Mouse (Mus musculus) neural tube, embryonic 15.5 days (tissue): ENCODE results near the gene Basp1. TPM values are rescaled to one million over a fixed set of nuclear protein-coding genes. Genes with fewer than 3 reads are reported as not detected.

Experiments used
- ATAC-seq: fragments of 200-750 bp; cut with Nextera tagmentation; 2 replicates; pipeline ENCODE4 v1.8.0; 2017; ENCODE audit warnings: mild to moderate bottlenecking, moderate TSS enrichment, moderate library complexity; ENCODE audit not compliant: low FRiP score
- H3K27ac ChIP-seq: fragments of 300-500 bp; sonication (generic); replicated peaks from 2 replicates; pipeline ENCODE4 v1.5.1; 2015; ENCODE audit warnings: mild to moderate bottlenecking, inconsistent platforms
- H3K27me3 ChIP-seq: fragments of 300-500 bp; sonication (generic); replicated peaks from 2 replicates; pipeline ENCODE4 v1.6.1; 2015; ENCODE audit warnings: inconsistent platforms
- H3K36me3 ChIP-seq: fragments of 300-500 bp; sonication (generic); 2 replicates; pipeline ENCODE4 v1.6.1; 2015; ENCODE audit warnings: inconsistent platforms
- H3K4me1 ChIP-seq: fragments of 300-500 bp; sonication (generic); 2 replicates; pipeline ENCODE4 v1.6.1; 2015; ENCODE audit warnings: inconsistent platforms
- H3K4me2 ChIP-seq: fragments of 300-500 bp; sonication (generic); 2 replicates; pipeline ENCODE4 v1.6.1; 2015; ENCODE audit warnings: inconsistent platforms, mild to moderate bottlenecking, moderate library complexity
- H3K4me3 ChIP-seq: fragments of 300-500 bp; sonication (generic); replicated peaks from 2 replicates; pipeline ENCODE4 v1.5.1; 2015; ENCODE audit warnings: mild to moderate bottlenecking, inconsistent platforms
- H3K9ac ChIP-seq: fragments of 300-500 bp; sonication (generic); replicated peaks from 2 replicates; pipeline ENCODE4 v1.6.1; 2015; ENCODE audit warnings: mild to moderate bottlenecking, inconsistent platforms
- H3K9me3 ChIP-seq: fragments of 300-500 bp; sonication (generic); replicated peaks from 2 replicates; pipeline ENCODE4 v1.6.1; 2016; ENCODE audit warnings: inconsistent platforms
- WGBS: fragments of 180-500 bp; shearing (Covaris S2); methylation state at CpG from one replicate; pipeline ENCODE4 v1.1.7; 2015; ENCODE audit warnings: mixed read lengths; 5-methylcytosine and 5-hydroxymethylcytosine counted together
- polyA plus RNA-seq: library from polyadenylated mRNA; unstranded; fragments of >200 nt; fragmentation: Nextera tagmentation; extraction: Ambion mirVana; gene quantifications from 2 replicates; pipeline ENCODE4 v1.2.1, GENCODE M21; 2015

Gene Basp1
- polyA plus RNA-seq, 1 experiment from 2014 or later: 360 TPM

DNA sequence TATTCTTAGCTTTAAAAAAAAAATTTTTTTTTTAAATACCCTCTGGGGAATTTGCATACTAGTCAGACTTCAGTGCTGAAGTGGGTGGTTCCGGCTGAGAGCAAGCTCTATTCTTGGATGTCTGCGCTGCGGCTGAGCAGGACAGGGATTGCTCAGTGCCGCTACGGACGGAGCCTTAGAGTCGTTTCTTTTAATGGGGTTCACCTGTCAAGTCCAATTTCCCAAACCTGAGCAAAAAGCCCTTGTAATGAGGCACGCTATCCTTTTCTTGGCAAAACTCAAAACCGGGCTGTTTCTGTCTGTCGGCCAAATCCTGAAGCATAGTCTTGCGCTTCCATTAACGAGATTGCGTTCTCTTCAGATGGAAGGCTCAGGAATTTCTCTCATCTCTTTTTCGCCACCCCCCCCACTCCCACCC, 54.9 kb downstream of the Basp1 start:
- 0 out of 2 replicates have a peak overlapping the region, but pooled peaks have one; percentile 18 for H3K27ac ChIP-seq
- H3K4me3 ChIP-seq: no peak overlapping the region
- H3K9ac ChIP-seq: 0 out of 2 replicates have a peak overlapping the region, but pooled peaks have one; percentile 26
- H3K4me2 ChIP-seq: peak overlapping the region; percentile 45
- H3K27me3 ChIP-seq: no peaks in the 10 kb centered on the region
- peak; percentile 60; the same call in 1 of the 2 replicates for ATAC-seq
- H3K36me3 ChIP-seq: no peaks in the 10 kb centered on the region
- peaks cover 28% of the 10 kb centered on the region for H3K4me1 ChIP-seq
- H3K9me3 ChIP-seq: no peaks in the 10 kb centered on the region
- 43% methylated on average over 14 of the region's 14 CpGs for WGBS

DNA sequence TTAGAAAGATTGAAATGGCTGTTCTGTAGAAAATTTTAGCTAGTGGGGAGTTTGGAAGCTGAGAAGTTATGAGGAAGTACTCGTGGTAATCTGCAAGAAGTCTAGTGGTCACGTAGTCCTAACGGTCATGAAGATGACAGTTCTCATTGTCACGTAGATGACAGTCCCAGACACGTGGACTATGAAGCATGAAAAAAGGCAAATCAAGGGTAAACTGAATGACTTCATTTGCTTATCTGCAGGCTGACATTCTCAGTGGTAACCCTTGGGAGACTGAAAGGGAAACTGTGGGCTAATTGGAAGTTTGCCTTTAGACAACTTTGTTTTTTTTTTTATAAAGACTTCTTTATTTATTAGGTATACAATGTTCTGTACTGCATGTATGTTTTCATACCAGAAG, 58.2 kb downstream of the Basp1 start:
- Histone ChIP-seq H3K36me3 (no peaks in the 10 kb centered on the region), H3K27ac (no peak overlapping the region), H3K27me3 (no peaks in the 10 kb centered on the region), H3K9me3 (no peaks in the 10 kb centered on the region), H3K4me3 (no peak overlapping the region), H3K4me2 (no peak overlapping the region), H3K9ac (no peak overlapping the region), H3K4me1 (peaks cover 12% of the 10 kb centered on the region)
- WGBS: 90% methylated on average over 5 of the region's 5 CpGs
- no peak for ATAC-seq

DNA sequence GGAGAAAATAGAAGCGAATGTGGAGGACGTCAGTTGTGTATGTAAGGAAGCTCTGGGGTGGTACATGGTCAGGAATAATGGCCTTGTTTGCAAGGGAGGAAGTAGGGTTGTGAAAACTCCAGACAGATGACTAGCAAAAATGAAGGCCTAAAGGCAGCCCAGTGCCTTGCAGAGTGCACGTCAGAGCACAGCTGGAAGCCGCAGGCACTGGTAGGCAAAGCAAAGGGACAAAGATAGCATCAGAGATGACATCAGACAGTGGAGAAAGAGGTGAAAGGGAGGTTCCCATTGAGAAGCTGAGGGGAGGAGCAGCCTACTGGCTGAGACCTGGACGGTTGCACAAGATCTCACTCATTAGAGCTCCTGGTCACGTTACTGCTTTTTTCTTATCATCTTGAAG, 58.8 kb downstream of the Basp1 start:
- Histone ChIP-seq H3K4me1 (peaks cover 7% of the 10 kb centered on the region), H3K27me3 (no peaks in the 10 kb centered on the region), H3K27ac (no peak overlapping the region), H3K9ac (no peak overlapping the region), H3K4me3 (no peak overlapping the region), H3K9me3 (no peaks in the 10 kb centered on the region), H3K36me3 (no peaks in the 10 kb centered on the region), H3K4me2 (no peak overlapping the region)
- no peak for ATAC-seq
- 79% methylated on average over 6 of the region's 6 CpGs for WGBS

DNA sequence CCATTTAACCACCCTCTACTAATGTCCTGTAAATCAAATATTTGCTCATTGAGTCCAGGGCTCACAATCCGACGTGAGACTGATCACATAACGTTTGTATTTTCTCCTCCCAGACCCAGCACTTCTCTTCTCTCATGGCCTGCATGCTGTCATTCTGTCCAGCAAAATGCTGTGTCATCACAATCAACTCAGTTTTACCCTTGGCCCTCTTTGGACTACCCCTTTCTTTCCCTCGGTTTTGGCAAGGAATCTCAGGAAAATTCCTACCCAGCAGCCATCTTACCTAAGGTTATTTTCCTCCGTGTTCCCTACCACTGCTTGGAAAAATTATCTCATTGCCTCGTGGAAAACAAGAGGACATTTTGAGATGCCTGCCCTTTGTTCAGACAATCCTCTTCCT, 60.1 kb downstream of the Basp1 start:
- no peaks in the 10 kb centered on the region for H3K36me3 ChIP-seq
- no peak for ATAC-seq
- no peak overlapping the region for H3K4me3 ChIP-seq
- no peaks in the 10 kb centered on the region for H3K9me3 ChIP-seq
- 85% methylated on average over 6 of the region's 6 CpGs for WGBS
- no peaks in the 10 kb centered on the region for H3K27me3 ChIP-seq
- no peak overlapping the region for H3K9ac ChIP-seq
- H3K4me2 ChIP-seq: no peak overlapping the region
- no peaks in the 10 kb centered on the region; the same call in 1 of the 2 replicates for H3K4me1 ChIP-seq
- no peak overlapping the region for H3K27ac ChIP-seq

DNA sequence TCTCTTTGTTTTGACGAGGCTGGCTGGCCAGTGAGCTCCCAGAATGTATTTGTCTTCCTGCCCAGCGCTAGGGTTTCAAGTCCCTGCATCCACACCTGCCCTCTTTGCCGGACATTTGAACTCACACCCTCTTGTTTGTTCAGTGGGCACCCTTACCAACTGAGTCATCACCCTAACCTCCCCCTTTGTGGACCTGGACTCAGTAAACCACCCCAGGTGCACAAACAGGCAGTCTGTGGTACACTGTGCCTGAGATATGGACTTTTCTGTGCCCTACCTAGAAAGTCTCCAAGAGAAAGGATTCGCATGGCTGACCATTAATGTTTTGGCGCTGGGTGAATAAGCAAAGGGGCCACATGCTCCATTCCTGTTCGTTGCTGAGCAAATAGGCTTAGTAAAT, 70.3 kb downstream of the Basp1 start:
- Histone ChIP-seq H3K9ac (no peak overlapping the region), H3K36me3 (no peaks in the 10 kb centered on the region), H3K27ac (no peak overlapping the region), H3K9me3 (no peaks in the 10 kb centered on the region), H3K4me2 (no peak overlapping the region), H3K4me3 (no peak overlapping the region), H3K4me1 (no peaks in the 10 kb centered on the region), H3K27me3 (no peaks in the 10 kb centered on the region)
- 62% methylated on average over 6 of the region's 6 CpGs for whole genome bisulfite sequencing
- no peak for ATAC-seq

DNA sequence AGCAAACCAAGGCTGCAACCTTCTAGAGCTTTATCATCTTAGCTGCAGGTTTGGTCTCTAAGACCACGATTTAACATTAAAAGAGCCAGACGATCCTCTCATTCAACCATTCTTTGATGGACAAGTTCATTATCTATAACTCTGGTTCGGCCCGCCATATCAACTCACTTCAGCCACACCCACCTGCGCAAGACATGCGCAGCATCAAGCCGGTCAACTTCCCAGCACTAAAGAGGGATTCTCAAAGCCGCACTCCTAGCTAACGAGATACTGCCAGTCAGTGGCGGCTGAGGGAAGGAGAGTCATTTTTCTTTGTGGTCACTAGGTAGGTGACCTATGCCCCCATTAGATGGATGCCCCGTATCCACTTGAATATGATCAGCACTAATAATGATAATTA, 78.3 kb downstream of the Basp1 start:
- WGBS: 92% methylated on average over 11 of the region's 11 CpGs
- no peak for ATAC-seq
- Histone ChIP-seq H3K4me2 (no peak overlapping the region), H3K4me1 (no peaks in the 10 kb centered on the region), H3K36me3 (no peaks in the 10 kb centered on the region), H3K4me3 (no peak overlapping the region), H3K9ac (no peak overlapping the region), H3K27me3 (no peaks in the 10 kb centered on the region), H3K27ac (no peak overlapping the region), H3K9me3 (no peaks in the 10 kb centered on the region)

DNA sequence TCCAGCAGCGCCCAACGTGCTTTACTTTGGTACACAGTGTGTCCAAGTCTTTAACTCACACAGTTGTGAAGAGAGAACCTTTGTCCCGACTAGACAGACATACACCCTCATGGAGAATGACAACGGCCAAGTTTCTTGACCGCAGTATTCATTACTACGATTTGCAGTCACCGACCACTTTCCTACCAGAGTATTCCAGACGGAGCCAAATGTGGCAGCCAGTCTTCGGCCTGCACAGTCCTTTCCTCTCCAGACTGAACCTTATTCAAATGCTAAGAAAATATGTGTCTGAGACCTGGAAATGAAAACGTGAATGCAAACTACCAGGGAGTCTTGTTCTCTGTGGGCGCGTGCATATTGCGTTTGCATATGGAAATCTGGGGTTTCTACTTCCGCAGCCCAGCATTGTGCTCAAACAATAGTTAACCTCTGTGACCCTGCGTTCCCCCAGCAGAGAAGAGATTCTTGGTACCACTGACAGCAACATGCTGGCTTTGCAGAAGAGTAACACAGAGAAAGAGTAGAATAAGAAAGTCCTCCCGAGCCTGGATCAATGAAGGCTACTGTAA, 81.6 kb downstream of the Basp1 start:
- WGBS: 42% methylated on average over 16 of the region's 16 CpGs
- Histone ChIP-seq H3K27me3 (no peaks in the 10 kb centered on the region), H3K27ac (no peak overlapping the region), H3K4me2 (no peak overlapping the region), H3K9ac (no peak overlapping the region), H3K9me3 (no peaks in the 10 kb centered on the region), H3K4me3 (no peak overlapping the region), H3K36me3 (no peaks in the 10 kb centered on the region), H3K4me1 (no peaks in the 10 kb centered on the region)
- no peak for ATAC-seq

DNA sequence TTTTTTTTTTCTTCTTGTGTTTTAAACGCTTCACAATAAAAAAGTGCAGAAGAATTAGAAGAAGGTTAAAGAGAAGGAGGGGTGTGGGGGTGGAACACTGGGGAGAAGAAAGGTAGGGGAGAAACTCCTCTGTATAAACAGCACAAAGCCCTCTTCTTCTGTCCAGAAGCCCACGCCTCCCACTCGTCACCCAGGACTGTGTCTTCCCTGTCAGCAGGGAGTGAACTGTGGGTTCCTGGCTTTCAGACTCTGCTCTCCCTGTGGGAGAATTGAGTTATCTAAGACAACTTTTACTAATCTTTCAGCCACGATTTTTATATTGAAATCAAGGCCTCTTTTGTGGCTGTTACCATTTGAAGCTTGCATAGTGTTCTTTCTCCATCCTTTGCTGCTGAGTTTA, 82.6 kb downstream of the Basp1 start:
- ATAC-seq: no peak
- Histone ChIP-seq H3K4me3 (no peak overlapping the region), H3K4me2 (no peak overlapping the region), H3K4me1 (no peaks in the 10 kb centered on the region), H3K9me3 (no peaks in the 10 kb centered on the region), H3K9ac (no peak overlapping the region), H3K36me3 (no peaks in the 10 kb centered on the region), H3K27me3 (no peaks in the 10 kb centered on the region), H3K27ac (no peak overlapping the region)
- 62% methylated on average over 4 of the region's 4 CpGs for WGBS

DNA sequence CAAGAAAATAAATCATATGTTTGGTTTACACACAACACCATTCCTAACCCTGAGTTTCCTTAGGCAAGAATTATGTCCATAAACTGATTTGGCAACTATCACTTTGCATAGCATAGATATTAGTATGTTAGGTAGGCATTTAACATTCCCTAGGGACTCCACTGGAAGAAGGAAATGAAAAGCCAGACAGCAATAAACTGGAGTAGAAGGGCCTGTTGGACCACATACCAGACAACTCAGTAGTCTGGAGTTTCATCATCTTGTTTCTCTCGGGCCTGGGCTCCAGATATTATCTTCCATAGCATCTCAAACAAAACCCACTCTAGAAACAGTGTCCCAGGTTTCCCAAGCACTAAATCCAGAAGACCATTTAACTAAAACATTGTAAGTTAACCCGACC, 91.0 kb downstream of the Basp1 start:
- ATAC-seq: no peak
- H3K9me3 ChIP-seq: no peaks in the 10 kb centered on the region
- H3K4me2 ChIP-seq: no peak overlapping the region
- H3K27ac ChIP-seq: no peak overlapping the region
- no peak overlapping the region for H3K4me3 ChIP-seq
- H3K27me3 ChIP-seq: no peaks in the 10 kb centered on the region
- H3K4me1 ChIP-seq: no peaks in the 10 kb centered on the region
- H3K36me3 ChIP-seq: no peaks in the 10 kb centered on the region
- H3K9ac ChIP-seq: no peak overlapping the region
- WGBS: 80% methylated on average over 2 of the region's 2 CpGs

DNA sequence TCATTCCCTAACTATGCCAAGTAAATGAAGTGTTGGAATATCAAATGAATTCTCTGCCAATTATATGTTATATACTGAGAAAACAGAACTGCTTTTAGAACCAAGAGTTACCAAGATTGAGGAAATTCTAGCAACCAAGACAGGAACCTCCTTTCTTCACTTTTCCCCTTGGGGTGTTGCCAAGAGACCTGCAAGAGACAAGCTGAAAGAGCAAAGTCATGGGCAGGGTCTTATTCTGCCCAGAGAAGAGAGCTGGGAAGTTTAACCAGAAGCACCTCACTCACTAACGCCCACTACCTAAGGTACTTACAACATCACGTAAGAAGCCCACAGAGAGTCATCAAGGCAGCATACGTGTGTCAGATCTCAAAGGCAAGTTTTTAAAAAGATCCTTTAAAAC, 91.5 kb downstream of the Basp1 start:
- no peaks in the 10 kb centered on the region for H3K9me3 ChIP-seq
- no peaks in the 10 kb centered on the region for H3K4me1 ChIP-seq
- no peak overlapping the region for H3K27ac ChIP-seq
- H3K4me3 ChIP-seq: no peak overlapping the region
- H3K9ac ChIP-seq: no peak overlapping the region
- no peaks in the 10 kb centered on the region for H3K36me3 ChIP-seq
- H3K4me2 ChIP-seq: no peak overlapping the region
- 91% methylated on average over 3 of the region's 3 CpGs for WGBS
- ATAC-seq: no peak
- H3K27me3 ChIP-seq: no peaks in the 10 kb centered on the region

DNA sequence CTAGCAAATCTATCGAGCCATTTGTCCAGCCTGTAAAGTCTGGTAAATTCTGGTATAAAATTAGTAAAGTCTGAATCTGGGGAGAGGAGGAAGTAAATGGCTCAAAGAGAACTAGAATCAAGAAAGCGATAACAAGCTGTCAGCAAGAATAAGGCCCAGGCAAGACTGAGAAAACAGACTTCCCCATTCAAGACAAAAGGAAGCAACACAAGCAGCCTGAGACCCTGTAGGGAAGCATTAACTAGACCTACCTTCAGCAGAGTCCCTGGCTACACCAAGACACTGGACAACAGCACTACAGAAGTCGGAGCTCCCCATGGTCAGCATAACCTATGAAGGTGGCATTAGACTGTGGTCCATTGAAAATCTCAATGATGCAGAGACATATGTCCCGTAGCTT, 91.9 kb downstream of the Basp1 start:
- no peak for ATAC-seq
- Histone ChIP-seq H3K9ac (no peak overlapping the region), H3K27me3 (no peaks in the 10 kb centered on the region), H3K9me3 (no peaks in the 10 kb centered on the region), H3K4me1 (no peaks in the 10 kb centered on the region), H3K4me2 (no peak overlapping the region), H3K36me3 (no peaks in the 10 kb centered on the region), H3K4me3 (no peak overlapping the region), H3K27ac (no peak overlapping the region)
- 92% methylated on average over 4 of the region's 4 CpGs for WGBS

DNA sequence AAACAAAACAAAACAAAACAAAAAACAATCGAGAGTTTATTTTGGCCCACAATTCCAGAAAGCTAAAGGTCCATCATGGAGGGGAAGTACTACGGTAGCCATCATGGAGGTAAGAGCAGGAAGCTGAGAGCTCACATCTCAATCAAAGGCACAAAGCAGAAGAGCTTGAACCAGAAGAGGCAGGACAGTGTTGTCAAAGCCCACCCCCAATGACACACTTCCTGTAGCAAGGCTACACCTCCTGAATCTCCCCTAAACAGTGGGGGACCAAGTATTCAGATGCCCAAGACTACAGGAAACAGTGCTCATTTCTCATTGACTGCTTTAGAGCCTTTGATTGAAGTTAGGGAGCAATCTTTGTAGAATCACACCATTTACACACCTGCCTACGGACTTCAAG, 99.1 kb downstream of the Basp1 start:
- Histone ChIP-seq H3K9me3 (no peaks in the 10 kb centered on the region), H3K4me1 (no peaks in the 10 kb centered on the region), H3K9ac (no peak overlapping the region), H3K27me3 (no peaks in the 10 kb centered on the region), H3K36me3 (no peaks in the 10 kb centered on the region), H3K27ac (no peak overlapping the region), H3K4me2 (no peak overlapping the region), H3K4me3 (no peak overlapping the region)
- WGBS: 84% methylated on average over 3 of the region's 3 CpGs
- no peak for ATAC-seq
